Comparison of ENCODE assay signal across 9 mouse cellular contexts in genomic region chr15:77775186-77775963, GRCm38 (mm10). TPM values are rescaled to one million over a fixed set of nuclear protein-coding genes. Genes with fewer than 3 reads are reported as not detected.
A peak's percentile ranks its signal among the peaks of the same experiment; 100 is the strongest.
DNase-seq lines count a peak whose midpoint lies in the region; ATAC-seq and TF ChIP-seq lines count a peak whose summit lies in the region.
"Had no signal": no experiment of that assay in that cellular context is flagged by ENCODE, and none has a peak within 500 bp of the region (broad histone marks: within the 10 kb centered on the region; RNA-seq: fewer than 3 reads in every experiment).

No protein-coding gene starts in this region.

- H3K4me2 ChIP-seq in hindbrain, embryonic 12.5 days (replicated peaks) = no peak overlapping the region

- no peaks in the 10 kb centered on the region for H3K9me3 ChIP-seq in hindbrain, embryonic 10.5 days
- H3K9me3 ChIP-seq in hindbrain, embryonic 12.5 days (replicated peaks) = no peaks in the 10 kb centered on the region
- H3K9me3 ChIP-seq: megakaryocyte, embryonic 14.5 days had no signal

- peak; percentile 99 for TF ChIP-seq CTCF in brain, embryonic 14.5 days (IDR thresholded peaks at IDR 0.05; ENCODE audit: borderline replicate concordance, extremely low read depth, insufficient read depth, insufficient read length)

- H3K36me3 ChIP-seq in hindbrain, embryonic 10.5 days = peaks cover 97% of the 10 kb centered on the region
- H3K36me3 ChIP-seq in hindbrain, embryonic 12.5 days = peaks cover 96% of the 10 kb centered on the region

- TF ChIP-seq POLR2A in brain, embryonic 14.5 days (IDR thresholded peaks at IDR 0.05; ENCODE audit: borderline replicate concordance, extremely low read depth, insufficient read depth, insufficient read length, poor library complexity, severe bottlenecking) = no peak

- H3K27ac ChIP-seq in hindbrain, embryonic 10.5 days = no peak overlapping the region
- no peak overlapping the region for H3K27ac ChIP-seq in hindbrain, embryonic 12.5 days

- no peaks in the 10 kb centered on the region for H3K27me3 ChIP-seq in hindbrain, embryonic 10.5 days (ENCODE audit: insufficient read depth, poor library complexity, severe bottlenecking)
- no peaks in the 10 kb centered on the region for H3K27me3 ChIP-seq in hindbrain, embryonic 12.5 days
- H3K27me3 ChIP-seq: megakaryocyte, embryonic 14.5 days had no signal

- 74% methylated on average over 20 of the region's 20 CpGs for whole genome bisulfite sequencing in hindbrain, embryonic 10.5 days
- 71% methylated on average over 20 of the region's 20 CpGs for WGBS in hindbrain, embryonic 12.5 days

- ATAC-seq in hindbrain, embryonic 12.5 days (ENCODE audit: low FRiP score) = no peak
- ATAC-seq in erythroid progenitor cell, adult 5-6 weeks (replicated peaks; ENCODE audit: low FRiP score, poor library complexity, severe bottlenecking) = peak; percentile 45

- DNase-seq in hindbrain, embryonic 10.5 days (ENCODE audit: low spot score) = peak; percentile 81
- peak; percentile 80 for DNase-seq in brain, embryonic 14.5 days (ENCODE audit: low read depth)
- peak; percentile 90 for DNase-seq in heart, postnatal 4 days
- peak; percentile 66 to 81 for DNase-seq in left cerebral cortex, postnatal 14 days (ENCODE audit: low spot score in 2 of 2)
- DNase-seq in mesoderm, embryonic 11.5 days (ENCODE audit: low read depth, low spot score) = peak; percentile 76
- peak; percentile 67 to 86 for DNase-seq in spleen, postnatal 14 days (ENCODE audit: low spot score in 2 of 2)

- intact Hi-C loops in left cerebral cortex, postnatal 14 days (cut with DNase I) = no loop called here

- no peak overlapping the region for H3K4me3 ChIP-seq in hindbrain, embryonic 10.5 days
- no peak overlapping the region for H3K4me3 ChIP-seq in hindbrain, embryonic 12.5 days
- H3K4me3 ChIP-seq: megakaryocyte, embryonic 14.5 days had no signal

- no peaks in the 10 kb centered on the region for H3K4me1 ChIP-seq in hindbrain, embryonic 10.5 days (replicated peaks)
- no peaks in the 10 kb centered on the region for H3K4me1 ChIP-seq in hindbrain, embryonic 12.5 days

- H3K9ac ChIP-seq in hindbrain, embryonic 12.5 days = no peak overlapping the region

RNA-seq across cellular contexts. Expression of gene Apol8, which starts 18.6 kb away (rescaled TPM):
- polyA plus RNA-seq in hindbrain, embryonic 10.5 days (2016; fragmentation: Nextera tagmentation; extraction: Ambion mirVana) = 0.14 and 0.20 TPM in 2 replicates
- polyA plus RNA-seq in hindbrain, embryonic 12.5 days (2016; fragmentation: Nextera tagmentation; extraction: Ambion mirVana) = 0.22 and 0.47 TPM in 2 replicates
- polyA plus RNA-seq in brain, embryonic 14.5 days (2012; rRNA removed) = 0.30 and 0.37 TPM in 2 replicates
- 160 and 228 TPM in 2 replicates for total RNA-seq in erythroid progenitor cell, adult 5-6 weeks (2015; ENCODE audit: low replicate concordance)
- total RNA-seq in erythroid progenitor cell, adult 5-6 weeks (2017; ENCODE audit: low replicate concordance) = 210 and 246 TPM in 2 replicates
- total RNA-seq in heart, postnatal 4 days (2021) = under 1 TPM; 0.17 to 0.38 TPM
- 1 to 10 TPM; 1.3 to 3.2 TPM for total RNA-seq in left cerebral cortex, postnatal 14 days (2021)

RNA-seq across cellular contexts. Expression of gene Apol9b, which starts 46.5 kb away (rescaled TPM):
- not detected in 2 replicates for polyA plus RNA-seq in hindbrain, embryonic 10.5 days (2016; fragmentation: Nextera tagmentation; extraction: Ambion mirVana)
- not detected in 2 replicates for polyA plus RNA-seq in hindbrain, embryonic 12.5 days (2016; fragmentation: Nextera tagmentation; extraction: Ambion mirVana)
- 0.06 TPM in 1 of 2 replicates, not detected in the other for polyA plus RNA-seq in brain, embryonic 14.5 days (2012; rRNA removed)
- total RNA-seq in erythroid progenitor cell, adult 5-6 weeks (2015; ENCODE audit: low replicate concordance) = 1.1 TPM in 1 of 2 replicates, not detected in the other
- not detected in 2 replicates for total RNA-seq in erythroid progenitor cell, adult 5-6 weeks (2017; ENCODE audit: low replicate concordance)
- total RNA-seq in heart, postnatal 4 days (2021) = under 1 TPM in 1 of 2 experiments, not detected in 1; 0.41 TPM
- under 1 TPM in 1 of 2 experiments, not detected in 1; 0.37 TPM for total RNA-seq in left cerebral cortex, postnatal 14 days (2021)

Comparison
In these comparisons a context has a peak if more than half of its experiments do, and no peak if none do; other contexts are left out.
1. RNA of gene Apol8, which starts 18.6 kb away (total RNA-seq): 160 to 246 TPM in erythroid progenitor cell, adult 5-6 weeks; 1.3 to 3.2 TPM in left cerebral cortex, postnatal 14 days and 0.17 to 0.38 TPM in heart, postnatal 4 days; every median in the first group is over 10 times any median in the second.
2. Peak in every context shown above with its lines, with median percentiles within 50 percentile points of each other: DNase-seq.